Mouse (Mus musculus) layer of hippocampus, adult 2 months (tissue): ENCODE measurements around the gene Nynrin. TPM values are rescaled to one million over a fixed set of nuclear protein-coding genes. Genes with fewer than 3 reads are reported as not detected.

Source experiments
- DNase-seq, 2 experiments: peaks; one replicate each; pipeline ENCODE4 v3.0.0; 2022; ENCODE audit warnings: low spot score in 2 of 2
- H3K27ac ChIP-seq: fragments of 200-600 bp; 2 replicates; pipeline ENCODE4 v1.8.1; 2022
- H3K4me3 ChIP-seq: fragments of 200-600 bp; 2 replicates; pipeline ENCODE4 v1.8.1; 2022; ENCODE audit warnings: mild to moderate bottlenecking
- CTCF ChIP-seq: fragments of 200-600 bp; conservative IDR thresholded peaks from 2 replicates; pipeline ENCODE4 v1.8.1; 2022; ENCODE audit warnings: antibody characterized with exemption, mild to moderate bottlenecking, moderate library complexity
- total RNA-seq, 2 experiments: library from RNA; stranded (reverse); gene quantifications; 2 replicates each; pipeline ENCODE4 v1.2.3; 2021

Nynrin gene
- total RNA-seq, 2 experiments from 2014 or later = 7.9 to 8.9 TPM

GRCm38 (mm10) chr14:55885791-55886271 is 32.0 kb downstream of the Nynrin start:
- Histone ChIP-seq H3K4me3 (peak overlapping the region; percentile 77), H3K27ac (peak overlapping the region; percentile 92)
- TF ChIP-seq CTCF = no peak
- DNase-seq = peak in 1 of 2 experiments; percentile 41

- no peak overlapping the region for H3K27ac ChIP-seq
- TF ChIP-seq CTCF = no peak
- no peak overlapping the region; the same call in 1 of the 2 replicates for H3K4me3 ChIP-seq
- DNase-seq = no peak
Measured at GRCm38 (mm10) chr14:55886571-55887382, 33.0 kb downstream of the Nynrin start.

GRCm38 (mm10) chr14:55897671-55898070 is 43.9 kb downstream of the Nynrin start:
- no peak overlapping the region for H3K4me3 ChIP-seq
- no peak overlapping the region for H3K27ac ChIP-seq
- DNase-seq = no peak
- TF ChIP-seq CTCF = no peak

DNA sequence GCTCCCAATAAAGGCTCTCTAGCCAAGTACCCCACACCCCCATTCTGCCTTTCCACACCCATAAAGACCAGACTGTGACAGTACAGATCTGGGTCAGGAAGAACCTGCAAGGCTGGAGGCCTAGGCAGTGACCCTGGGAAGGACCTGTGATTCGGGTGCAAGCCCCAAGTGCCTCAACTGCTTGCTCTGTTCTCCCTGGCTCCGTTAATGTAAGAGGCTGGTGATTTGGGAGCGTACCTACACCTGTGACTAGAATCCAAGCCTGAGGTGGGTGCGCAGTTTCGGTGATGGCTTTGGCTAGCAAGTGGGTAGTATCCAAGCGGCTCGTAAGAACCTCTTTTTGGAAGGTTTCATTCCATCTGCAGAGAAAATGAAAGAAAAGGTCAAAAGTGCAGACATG is 45.1 kb downstream of the Nynrin start:
- no peak overlapping the region for H3K4me3 ChIP-seq
- TF ChIP-seq CTCF = no peak
- no peak for DNase-seq
- H3K27ac ChIP-seq = no peak overlapping the region

- peak within 1 kb of the TSS; percentile 94 for H3K27ac ChIP-seq
- H3K4me3 ChIP-seq = peak within 1 kb of the TSS; percentile 67
- no peak for TF ChIP-seq CTCF
- DNase-seq = peak; percentile 79 to 81
Measured at GRCm38 (mm10) chr14:55899701-55900413, 46.0 kb downstream of the Nynrin start, which contains the start of gene Sdr39u1. Gene Sdr39u1 (minus strand): TSS chr14:55900293.

- no peak for TF ChIP-seq CTCF
- no peak for DNase-seq
- Histone ChIP-seq H3K4me3 (peak overlapping the region; percentile 67), H3K27ac (peak overlapping the region; percentile 94)
Measured at GRCm38 (mm10) chr14:55900414-55900755, 46.6 kb downstream of the Nynrin start.

DNA sequence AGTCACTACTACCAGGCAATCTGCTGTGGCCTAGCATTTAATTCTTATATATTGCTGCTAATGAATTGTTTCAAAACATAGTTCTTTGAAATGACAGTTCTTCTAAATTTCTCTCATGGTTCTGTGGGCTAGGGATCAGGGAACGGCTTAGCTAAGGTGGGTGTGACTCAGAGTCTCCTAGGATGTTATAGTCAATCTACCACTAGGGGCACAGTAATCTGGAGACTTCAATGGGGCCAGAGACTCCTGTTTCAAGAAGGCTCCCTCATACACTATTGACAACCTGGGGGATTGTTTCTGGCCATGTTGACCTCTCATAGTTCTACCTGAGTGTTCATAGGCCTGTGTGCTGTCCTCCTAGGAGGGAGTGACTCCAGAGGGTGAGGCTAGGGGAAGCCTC is 51.7 kb downstream of the Nynrin start:
- DNase-seq = no peak
- TF ChIP-seq CTCF = peak; percentile 74
- Histone ChIP-seq H3K4me3 (no peak overlapping the region), H3K27ac (no peak overlapping the region)

DNA sequence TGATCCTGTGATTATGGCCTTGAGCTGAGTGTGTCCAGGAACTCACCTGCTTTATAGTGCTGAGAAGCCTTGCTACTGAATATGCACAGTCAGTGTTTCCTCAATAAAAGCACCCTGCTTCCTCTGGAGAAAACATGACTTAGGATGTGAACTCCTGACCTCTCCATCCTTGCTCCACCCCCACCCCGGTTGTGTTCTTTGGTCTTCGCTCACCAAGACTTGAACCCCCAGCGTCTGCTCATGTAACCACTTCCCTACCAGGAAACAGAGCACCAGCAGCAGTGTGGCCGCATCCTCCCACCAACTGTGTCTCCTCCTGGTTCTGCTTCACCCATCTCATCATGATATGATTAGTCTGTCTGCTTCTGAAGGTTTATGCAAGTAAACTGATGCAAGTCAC is 59.6 kb downstream of the Nynrin start:
- no peak overlapping the region for H3K27ac ChIP-seq
- no peak for TF ChIP-seq CTCF
- no peak overlapping the region for H3K4me3 ChIP-seq
- DNase-seq = no peak

GRCm38 (mm10) chr14:55918240-55919082 is 64.7 kb downstream of the Nynrin start:
- DNase-seq = peak; percentile 74 to 77
- Histone ChIP-seq H3K4me3 (no peak overlapping the region), H3K27ac (no peak overlapping the region)
- peak; percentile 95 for TF ChIP-seq CTCF

DNA sequence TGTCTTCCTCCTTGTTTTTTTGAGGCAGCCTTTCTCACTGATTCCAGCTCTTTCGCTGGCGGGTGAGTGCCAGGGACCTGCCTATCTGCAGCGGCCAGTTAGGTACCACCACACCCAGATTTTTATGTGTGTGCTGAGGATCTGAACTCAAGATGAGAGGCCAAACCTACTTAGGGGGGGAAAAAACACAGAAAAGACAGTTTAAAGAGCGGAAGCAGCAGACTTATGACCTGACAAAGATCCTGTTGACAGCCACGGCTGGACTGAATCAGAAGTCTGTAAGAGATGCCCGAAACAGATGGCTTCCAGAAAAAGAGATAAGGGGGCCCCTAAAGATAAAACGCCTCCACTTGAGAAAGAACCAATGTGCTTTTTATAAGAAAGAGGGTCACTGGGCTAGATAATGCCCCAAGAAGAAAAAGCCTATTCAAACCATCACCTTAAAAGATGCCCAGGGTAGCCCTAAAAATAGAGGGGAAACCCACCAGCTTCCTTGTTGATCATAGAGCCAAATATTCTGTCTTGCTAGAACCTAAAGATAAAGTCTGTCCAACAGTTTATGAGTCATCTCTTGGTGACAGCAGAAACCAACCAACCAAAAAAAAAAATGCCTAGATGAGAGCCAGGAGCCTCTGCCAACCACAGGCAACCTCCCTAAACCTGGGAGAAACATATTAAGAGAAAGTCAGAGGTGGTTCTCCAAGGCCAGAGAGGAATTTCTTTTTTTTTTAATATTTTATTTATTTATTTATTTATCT is 68.8 kb downstream of the Nynrin start:
- DNase-seq = no peak
- Histone ChIP-seq H3K4me3 (no peak overlapping the region), H3K27ac (no peak overlapping the region)
- no peak for TF ChIP-seq CTCF

Other genes with a start within 250 kb of the Nynrin start
- gene Rec8, start 236.0 kb upstream of the Nynrin start, total RNA-seq = 1 to 10 TPM; 1.9 to 2.5 TPM
- 100 to 1,000 TPM; 139 to 142 TPM for gene Ipo4, start 218.1 kb upstream of the Nynrin start, total RNA-seq
- gene Gm49378, start 216.1 kb upstream of the Nynrin start, total RNA-seq = 1 to 10 TPM; 2.6 to 6.5 TPM
- gene Tm9sf1, start 210.2 kb upstream of the Nynrin start, total RNA-seq = 10 to 100 TPM; 40.4 to 45.8 TPM
- gene Tssk4, start 203.8 kb upstream of the Nynrin start, total RNA-seq = 1 to 10 TPM in 1 of 2 experiments, under 1 TPM in 1; 0.96 to 1.6 TPM
- 10 to 100 TPM; 51.2 to 55.4 TPM for gene Mdp1, start 193.5 kb upstream of the Nynrin start, total RNA-seq
- 10 to 100 TPM; 26.0 to 26.1 TPM for gene Gmpr2, start 182.1 kb upstream of the Nynrin start, total RNA-seq
- 100 to 1,000 TPM; 301 to 309 TPM for gene Nedd8, start 181.9 kb upstream of the Nynrin start, total RNA-seq
- 10 to 100 TPM; 15.2 to 16.2 TPM for gene Tinf2, start 172.2 kb upstream of the Nynrin start, total RNA-seq
- gene Tgm1, start 140.1 kb upstream of the Nynrin start, total RNA-seq = not detected
- gene Rabggta, start 131.7 kb upstream of the Nynrin start, total RNA-seq = 10 to 100 TPM; 44.9 to 49.5 TPM
- gene Dhrs1, start 108.3 kb upstream of the Nynrin start, total RNA-seq = 10 to 100 TPM; 82.4 to 91.1 TPM
- gene Nop9, start 108.3 kb upstream of the Nynrin start, total RNA-seq = 10 to 100 TPM; 11.8 to 13.1 TPM
- 1 to 10 TPM; 1.4 to 1.6 TPM for gene Cideb, start 95.6 kb upstream of the Nynrin start, total RNA-seq
- gene Ltb4r2, start 92.6 kb upstream of the Nynrin start, total RNA-seq = under 1 TPM in 1 of 2 experiments, not detected in 1; 0.22 TPM
- not detected for gene Ltb4r1, start 88.0 kb upstream of the Nynrin start, total RNA-seq
- 1 to 10 TPM; 4.4 to 5.6 TPM for gene Adcy4, start 69.9 kb upstream of the Nynrin start, total RNA-seq
- gene Ripk3, start 65.1 kb upstream of the Nynrin start, total RNA-seq = 1 to 10 TPM; 1.2 to 2.9 TPM
- 1 to 10 TPM; 2.6 TPM for gene Nfatc4, start 30.9 kb upstream of the Nynrin start, total RNA-seq
- under 1 TPM; 0.32 to 0.54 TPM for gene Cbln3, start 30.4 kb downstream of the Nynrin start, total RNA-seq
- 10 to 100 TPM; 13.2 to 14.7 TPM for gene Khnyn, start 30.9 kb downstream of the Nynrin start, total RNA-seq
- gene Sdr39u1, start 46.3 kb downstream of the Nynrin start, total RNA-seq = 10 to 100 TPM; 63.5 to 78.7 TPM
- gene Cma1, start 90.7 kb downstream of the Nynrin start, total RNA-seq = under 1 TPM in 1 of 2 experiments, not detected in 1; 0.69 TPM
- gene Cma2, start 97.0 kb downstream of the Nynrin start, total RNA-seq = not detected
- gene Mcpt1, start 164.0 kb downstream of the Nynrin start, total RNA-seq = not detected
- not detected for gene Mcpt9, start 176.5 kb downstream of the Nynrin start, total RNA-seq
- not detected for gene Mcpt2, start 188.0 kb downstream of the Nynrin start, total RNA-seq
- under 1 TPM; 0.54 to 1.00 TPM for gene Mcpt4, start 208.3 kb downstream of the Nynrin start, total RNA-seq
- gene Mcpt8, start 231.3 kb downstream of the Nynrin start, total RNA-seq = not detected
- not detected for gene Ctsg, start 248.6 kb downstream of the Nynrin start, total RNA-seq